ENCODE assay signal across 23 mouse cellular contexts in the genomic region with DNA sequence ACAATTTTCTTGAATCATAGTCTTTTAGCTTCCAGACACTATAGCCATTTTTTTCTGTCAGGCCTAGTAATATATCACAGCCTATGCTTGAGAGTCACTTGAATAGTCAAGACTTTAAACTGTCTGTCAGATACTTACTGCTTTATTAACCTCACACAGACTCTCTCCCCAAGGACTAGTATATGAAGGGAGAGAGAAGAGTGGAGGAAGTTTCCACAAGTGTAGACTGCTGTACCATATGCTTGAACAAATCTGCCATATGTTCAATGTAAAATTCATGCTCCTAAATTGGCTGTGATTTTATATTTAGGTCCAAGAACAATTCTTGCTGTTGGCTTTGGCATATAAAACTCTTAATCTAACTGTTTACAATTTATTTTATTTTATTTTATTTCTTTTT.
"Had no signal": no experiment of that assay in that cellular context is flagged by ENCODE, and none has a peak within 500 bp of the region (broad histone marks: within the 10 kb centered on the region; RNA-seq: fewer than 3 reads in every experiment).

No protein-coding gene starts in this region.

- H3K27ac ChIP-seq: kidney, postnatal 0 days; layer of hippocampus, adult 2 months; limb, embryonic 12.5 days; limb, embryonic 15.5 days; liver, embryonic 14.5 days; macrophage; stomach, embryonic 15.5 days had no signal

- H3K36me3 ChIP-seq: limb, embryonic 12.5 days; limb, embryonic 15.5 days; stomach, embryonic 15.5 days had no signal

- H3K4me2 ChIP-seq: limb, embryonic 12.5 days; limb, embryonic 15.5 days; liver, embryonic 11.5 days; lung, embryonic 14.5 days; midbrain, embryonic 11.5 days; stomach, embryonic 15.5 days had no signal

- H3K27me3 ChIP-seq: limb, embryonic 12.5 days; limb, embryonic 15.5 days; stomach, embryonic 15.5 days had no signal

- ATAC-seq: liver, postnatal 0 days; lung, postnatal 0 days had no signal

- H3K4me3 ChIP-seq: layer of hippocampus, adult 2 months; limb, embryonic 12.5 days; limb, embryonic 15.5 days; stomach, embryonic 15.5 days had no signal

- H3K4me1 ChIP-seq: limb, embryonic 12.5 days; limb, embryonic 15.5 days; stomach, embryonic 15.5 days had no signal

- H3K9ac ChIP-seq: limb, embryonic 12.5 days; limb, embryonic 15.5 days; liver, embryonic 14.5 days; liver, postnatal 0 days; lung, embryonic 14.5 days; stomach, embryonic 15.5 days had no signal

- DNase-seq: kidney, adult 18-20 months; kidney, adult 9 months; kidney, postnatal 25 days; layer of hippocampus, adult 9-11 months; left cerebral cortex, postnatal 4 days; liver, postnatal 0 days; lung, embryonic 14.5 days; midbrain, embryonic 14.5 days; right cerebral cortex, postnatal 25 days; spleen, adult 18-20 months; thymus, adult 18-20 months; thymus, postnatal 14 days; thymus, postnatal 4 days had no signal

- H3K9me3 ChIP-seq: limb, embryonic 12.5 days; limb, embryonic 15.5 days; stomach, embryonic 15.5 days had no signal
